Mouse (Mus musculus) midbrain, embryonic 14.5 days (tissue): ENCODE data around the gene Ankrd63. TPM values are rescaled to one million over a fixed set of nuclear protein-coding genes. Genes with fewer than 3 reads are reported as not detected.

Experiments
- ATAC-seq: fragments of 200-750 bp; cut with Nextera tagmentation; 2 replicates; pipeline ENCODE4 v1.8.0; 2017; ENCODE audit warnings: moderate number of reproducible peaks, moderate library complexity; ENCODE audit not compliant: low FRiP score, low TSS enrichment
- DNase-seq: peaks from one replicate; pipeline ENCODE4 v3.0.0-alpha.2; 2015
- H3K27ac ChIP-seq: fragments of 300-500 bp; sonication (generic); replicated peaks from 2 replicates; pipeline ENCODE4 v1.5.1; 2014; ENCODE audit warnings: mild to moderate bottlenecking, low read depth, low read length, moderate library complexity
- H3K27me3 ChIP-seq: fragments of 300-500 bp; sonication (generic); 2 replicates; pipeline ENCODE4 v1.6.1; 2014; ENCODE audit warnings: low read length, control low read depth, mixed read lengths; ENCODE audit not compliant: control insufficient read depth, insufficient read depth
- H3K36me3 ChIP-seq: fragments of 300-500 bp; sonication (generic); 2 replicates; pipeline ENCODE4 v1.6.1; 2014; ENCODE audit warnings: low read length, control low read depth; ENCODE audit not compliant: control insufficient read depth, insufficient read depth
- H3K4me1 ChIP-seq: fragments of 300-500 bp; sonication (generic); 2 replicates; pipeline ENCODE4 v1.6.1; 2014; ENCODE audit warnings: mild to moderate bottlenecking, antibody characterized with exemption, low read length, control low read depth; ENCODE audit not compliant: control insufficient read depth, insufficient read depth
- H3K4me2 ChIP-seq: fragments of 300-500 bp; sonication (generic); 2 replicates; pipeline ENCODE4 v1.6.1; 2014; ENCODE audit warnings: mild to moderate bottlenecking, low read length, moderate library complexity
- H3K4me3 ChIP-seq: fragments of 300-500 bp; sonication (generic); replicated peaks from 2 replicates; pipeline ENCODE4 v1.5.1; 2014; ENCODE audit warnings: low read depth, low read length
- H3K9ac ChIP-seq: fragments of 300-500 bp; sonication (generic); replicated peaks from 2 replicates; pipeline ENCODE4 v1.6.1; 2014; ENCODE audit warnings: mild to moderate bottlenecking, low read length, moderate library complexity
- H3K9me3 ChIP-seq: fragments of 300-500 bp; sonication (generic); 2 replicates; pipeline ENCODE4 v1.6.1; 2016; ENCODE audit warnings: low read length, control low read depth, mixed read lengths; ENCODE audit not compliant: control insufficient read depth
- WGBS: fragments of 180-500 bp; shearing (Covaris S2); extraction: QIAGEN DNeasy Blood & Tissue Kit; methylation state at CpG from one replicate; pipeline ENCODE4 v1.1.7; 2014; 5-methylcytosine and 5-hydroxymethylcytosine counted together
- polyA plus RNA-seq: library from polyadenylated mRNA; unstranded; fragments of >200 nt; fragmentation: Nextera tagmentation; extraction: Ambion mirVana; gene quantifications from 2 replicates; pipeline ENCODE4 v1.2.1, GENCODE M21; 2014

The Ankrd63 gene
- not detected in 2 replicates for polyA plus RNA-seq

DNA sequence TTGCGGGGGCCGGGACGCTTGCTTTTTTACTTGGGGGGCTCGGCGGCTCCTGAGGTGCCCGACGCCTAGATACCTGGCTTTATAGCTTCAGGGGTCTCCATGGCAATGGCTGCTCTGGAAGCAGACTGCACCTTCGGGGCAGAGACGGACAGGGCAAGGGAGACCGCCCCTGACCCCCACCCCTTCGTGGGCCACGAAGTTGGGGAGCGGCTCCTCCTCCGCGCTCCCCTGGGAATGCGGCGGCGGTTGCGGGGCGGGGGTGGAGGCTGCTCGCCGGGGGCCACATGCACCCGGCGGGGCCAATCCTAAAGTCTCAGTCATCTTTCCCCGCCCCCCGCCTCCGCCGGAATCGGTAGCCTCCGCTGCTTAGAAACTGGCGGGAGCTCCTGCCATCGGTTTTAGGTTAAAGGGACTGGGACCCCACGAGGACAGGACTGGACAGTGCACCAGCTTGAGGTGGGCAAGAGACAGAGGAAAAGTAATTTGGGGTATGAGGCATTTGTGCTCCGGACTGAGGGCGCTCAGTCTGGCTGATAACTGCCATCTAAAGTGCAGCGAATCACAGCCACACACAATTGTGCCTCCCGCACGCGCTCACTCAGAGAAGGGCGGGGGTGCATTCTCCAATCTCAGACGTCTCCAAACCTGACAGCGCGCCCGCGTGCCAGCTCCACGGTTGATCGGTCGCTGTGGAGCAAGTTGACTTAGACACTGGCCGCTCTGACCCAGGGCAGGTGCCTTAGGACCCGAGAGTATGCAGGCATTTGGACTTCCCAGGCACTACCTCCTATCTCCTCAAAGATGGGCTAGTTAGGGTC is at the start of gene Ankrd63:
Gene Ankrd63, minus strand, starts transcription at position 51 of the 818 bp plus-strand sequence.
- peak; percentile 61 for DNase-seq
- ATAC-seq, result no peak
- H3K27me3 ChIP-seq, result peaks cover 94% of the 10 kb centered on the region
- WGBS, result under 1% methylated on average over 50 of the region's 50 CpGs
- no peak within 1 kb of the TSS for H3K27ac ChIP-seq
- H3K4me2 ChIP-seq, result peak within 1 kb of the TSS; percentile 67
- peak within 1 kb of the TSS; percentile 36; the same call in 1 of the 2 replicates for H3K9ac ChIP-seq
- no peaks in the 10 kb centered on the region for H3K9me3 ChIP-seq
- H3K4me3 ChIP-seq, result peak within 1 kb of the TSS; percentile 36
- H3K36me3 ChIP-seq, result no peaks in the 10 kb centered on the region
- peaks cover 30% of the 10 kb centered on the region for H3K4me1 ChIP-seq

DNA sequence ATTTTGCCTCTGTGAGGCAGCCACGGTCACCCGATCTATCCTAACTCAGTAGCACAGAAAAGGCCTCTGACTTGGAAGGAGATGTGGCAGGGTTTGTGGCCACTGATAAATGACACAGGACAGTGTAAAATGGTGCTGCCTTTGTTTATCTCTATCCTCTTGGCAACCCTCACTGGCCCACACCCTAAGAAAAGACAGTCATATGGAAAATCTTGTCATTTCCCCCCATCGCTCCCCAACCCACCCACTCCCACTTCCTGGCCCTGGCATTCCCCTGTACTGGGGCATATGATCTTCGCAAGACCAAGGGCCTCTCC is 49.0 kb upstream of the Ankrd63 start:
- Histone ChIP-seq H3K27ac (no peak overlapping the region), H3K4me2 (no peak overlapping the region), H3K9me3 (no peaks in the 10 kb centered on the region), H3K36me3 (no peaks in the 10 kb centered on the region), H3K4me1 (peaks cover 23% of the 10 kb centered on the region), H3K9ac (no peak overlapping the region), H3K27me3 (no peaks in the 10 kb centered on the region), H3K4me3 (no peak overlapping the region)
- ATAC-seq (no peak), DNase-seq (no peak)
- 89% methylated on average over 4 of the region's 4 CpGs for WGBS

DNA sequence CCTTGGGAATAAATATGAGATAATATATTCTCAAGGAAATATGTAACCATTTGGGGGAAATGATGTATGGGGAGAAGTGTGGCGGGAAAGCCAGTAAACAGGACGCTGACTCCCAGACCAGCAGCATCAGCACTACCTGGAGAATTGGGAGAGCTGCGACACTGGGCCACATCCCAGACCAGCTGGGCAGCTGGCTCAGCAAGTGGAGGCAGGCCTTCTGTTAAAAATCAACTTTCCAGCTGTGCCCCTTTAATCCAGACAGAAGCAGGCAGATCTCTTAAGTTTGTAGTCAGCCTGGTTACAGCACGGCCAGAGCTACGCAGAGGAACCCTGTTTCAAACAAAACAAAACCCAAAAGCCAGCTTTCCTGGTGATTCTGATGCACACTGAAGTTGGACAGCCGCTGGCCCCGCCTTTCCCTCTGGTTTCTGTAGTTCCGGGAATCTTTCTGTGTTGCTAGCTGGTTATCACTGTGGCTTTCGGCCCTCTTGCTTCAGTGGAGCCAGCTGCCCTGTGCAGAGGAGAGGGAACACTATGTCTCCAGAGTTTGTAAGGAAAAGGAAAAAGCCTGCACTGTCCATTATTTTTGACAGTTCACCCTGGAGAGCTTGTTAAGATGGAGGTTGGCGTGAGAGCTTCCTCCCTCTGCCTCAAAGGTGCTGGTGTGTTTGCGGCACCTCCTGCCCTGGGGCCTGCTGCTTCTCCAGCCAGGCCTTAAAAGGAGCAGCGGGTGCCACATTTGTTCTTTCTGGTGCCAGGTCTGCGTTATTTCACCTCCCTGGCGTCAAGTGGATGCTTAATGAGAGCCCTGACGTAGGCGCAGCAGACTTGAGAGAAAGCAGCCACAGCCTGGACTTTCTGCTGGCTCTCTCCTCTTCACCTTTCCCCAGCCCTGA is 48.4 kb upstream of the Ankrd63 start:
- WGBS, result 70% methylated on average over 16 of the region's 16 CpGs
- ATAC-seq, result no peak
- H3K9me3 ChIP-seq, result no peaks in the 10 kb centered on the region
- H3K36me3 ChIP-seq, result no peaks in the 10 kb centered on the region
- H3K27ac ChIP-seq, result 0 out of 2 replicates have a peak overlapping the region, but pooled peaks have one; percentile 37
- DNase-seq, result no peak
- no peaks in the 10 kb centered on the region for H3K27me3 ChIP-seq
- H3K4me3 ChIP-seq, result no peak overlapping the region
- peak overlapping the region; percentile 29; the same call in 1 of the 2 replicates for H3K9ac ChIP-seq
- H3K4me2 ChIP-seq, result no peak overlapping the region
- peaks cover 29% of the 10 kb centered on the region for H3K4me1 ChIP-seq

DNA sequence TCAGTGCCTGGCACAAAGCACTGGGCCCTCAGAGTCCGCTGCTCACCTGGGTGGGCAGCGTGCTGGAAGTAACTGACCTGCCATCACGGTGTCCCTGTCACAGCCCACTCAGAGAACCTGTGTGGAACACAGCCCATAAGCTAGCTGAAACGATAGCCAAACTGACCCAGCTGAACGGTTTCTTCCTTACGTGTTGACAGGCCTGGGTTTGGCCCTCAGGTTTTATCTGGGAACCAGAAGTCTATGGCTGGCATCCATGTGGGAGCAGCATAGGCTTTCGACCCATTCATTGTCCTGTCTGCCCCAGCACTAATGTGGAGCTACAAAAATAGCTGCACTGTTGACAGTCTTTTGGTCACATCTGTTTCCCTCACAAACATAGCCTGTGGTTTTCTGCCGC is 46.7 kb upstream of the Ankrd63 start:
- no peak for ATAC-seq
- no peak overlapping the region for H3K4me3 ChIP-seq
- no peak overlapping the region for H3K9ac ChIP-seq
- no peak overlapping the region for H3K4me2 ChIP-seq
- 84% methylated on average over 8 of the region's 8 CpGs for WGBS
- H3K9me3 ChIP-seq, result no peaks in the 10 kb centered on the region
- DNase-seq, result no peak
- H3K36me3 ChIP-seq, result no peaks in the 10 kb centered on the region
- no peaks in the 10 kb centered on the region for H3K27me3 ChIP-seq
- H3K4me1 ChIP-seq, result peaks cover 31% of the 10 kb centered on the region
- H3K27ac ChIP-seq, result no peak overlapping the region

DNA sequence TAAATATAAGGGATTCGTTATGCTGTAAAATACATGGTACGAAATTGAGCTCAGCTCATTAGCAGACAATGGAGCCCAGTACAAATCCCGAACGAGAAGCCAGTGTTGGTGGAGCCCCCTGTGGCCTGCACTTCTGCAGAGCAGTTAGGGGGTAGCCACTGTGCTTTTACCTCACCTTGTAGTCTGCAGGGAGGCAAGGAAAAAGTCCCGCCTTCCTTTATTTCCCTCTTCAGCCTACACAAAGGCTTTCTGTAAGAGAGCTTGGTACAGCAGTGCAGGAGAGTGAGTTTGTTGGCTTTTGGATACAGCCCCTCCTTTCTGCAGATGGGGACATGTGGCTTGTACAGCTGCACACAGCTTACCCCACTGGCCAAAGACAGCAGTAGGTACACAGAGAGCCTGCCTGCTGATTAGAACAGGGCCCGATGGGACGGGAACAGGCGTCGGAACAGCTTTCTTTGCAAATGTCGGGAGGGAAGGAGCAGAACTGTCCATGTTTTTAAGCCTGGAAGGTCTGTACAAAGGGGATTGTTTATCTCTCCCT is 45.6 kb upstream of the Ankrd63 start:
- peaks cover 4% of the 10 kb centered on the region; the same call in 1 of the 2 replicates for H3K27me3 ChIP-seq
- no peaks in the 10 kb centered on the region for H3K36me3 ChIP-seq
- H3K4me2 ChIP-seq, result peak overlapping the region; percentile 28
- H3K9me3 ChIP-seq, result no peaks in the 10 kb centered on the region
- H3K4me1 ChIP-seq, result peaks cover 39% of the 10 kb centered on the region
- no peak overlapping the region for H3K4me3 ChIP-seq
- ATAC-seq (no peak), DNase-seq (peak; percentile 40)
- 0 out of 2 replicates have a peak overlapping the region, but pooled peaks have one; percentile 1 for H3K27ac ChIP-seq
- H3K9ac ChIP-seq, result 0 out of 2 replicates have a peak overlapping the region, but pooled peaks have one; percentile 13
- WGBS, result 18% methylated on average over 10 of the region's 10 CpGs

DNA sequence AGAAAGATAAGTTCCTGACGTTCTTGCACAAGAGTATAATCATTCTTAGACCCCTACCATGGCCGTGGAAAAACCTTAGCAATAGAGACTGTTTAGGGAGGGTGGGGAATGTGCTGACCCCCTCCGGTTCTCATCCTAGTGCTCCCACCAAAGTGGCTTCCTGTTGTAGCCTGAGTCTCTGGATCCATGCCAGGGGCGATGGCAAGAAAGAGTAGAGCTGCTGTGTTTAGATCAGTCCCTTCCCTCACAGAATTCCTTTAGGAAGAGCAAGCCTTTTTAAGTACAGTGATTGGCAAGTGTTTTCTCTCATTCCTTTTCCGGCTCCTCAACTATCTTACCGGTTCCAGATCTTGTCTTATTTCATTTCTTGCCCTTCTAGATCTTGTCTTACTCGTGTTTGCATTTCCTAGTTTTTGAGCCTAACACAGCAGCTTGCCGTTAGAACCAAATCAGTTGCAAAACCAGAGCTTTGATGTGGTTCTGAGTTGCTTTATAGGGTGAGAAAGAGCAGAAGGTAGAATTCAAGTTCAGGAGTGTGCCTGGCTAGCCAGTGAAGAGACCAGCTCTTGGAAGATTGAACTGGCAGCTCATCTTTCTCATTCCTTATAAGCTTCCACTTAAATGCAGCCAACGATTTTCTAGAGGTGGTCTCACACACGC is 43.7 kb upstream of the Ankrd63 start:
- H3K9ac ChIP-seq, result no peak overlapping the region; the same call in 1 of the 2 replicates
- peaks cover 39% of the 10 kb centered on the region for H3K4me1 ChIP-seq
- WGBS, result 38% methylated on average over 10 of the region's 10 CpGs
- H3K27me3 ChIP-seq, result peaks cover 6% of the 10 kb centered on the region; the same call in 1 of the 2 replicates
- peak overlapping the region; percentile 87 for H3K4me3 ChIP-seq
- no peak overlapping the region for H3K27ac ChIP-seq
- ATAC-seq, result no peak
- H3K4me2 ChIP-seq, result peak overlapping the region; percentile 92
- H3K36me3 ChIP-seq, result no peaks in the 10 kb centered on the region
- peak; percentile 62 for DNase-seq
- H3K9me3 ChIP-seq, result no peaks in the 10 kb centered on the region

DNA sequence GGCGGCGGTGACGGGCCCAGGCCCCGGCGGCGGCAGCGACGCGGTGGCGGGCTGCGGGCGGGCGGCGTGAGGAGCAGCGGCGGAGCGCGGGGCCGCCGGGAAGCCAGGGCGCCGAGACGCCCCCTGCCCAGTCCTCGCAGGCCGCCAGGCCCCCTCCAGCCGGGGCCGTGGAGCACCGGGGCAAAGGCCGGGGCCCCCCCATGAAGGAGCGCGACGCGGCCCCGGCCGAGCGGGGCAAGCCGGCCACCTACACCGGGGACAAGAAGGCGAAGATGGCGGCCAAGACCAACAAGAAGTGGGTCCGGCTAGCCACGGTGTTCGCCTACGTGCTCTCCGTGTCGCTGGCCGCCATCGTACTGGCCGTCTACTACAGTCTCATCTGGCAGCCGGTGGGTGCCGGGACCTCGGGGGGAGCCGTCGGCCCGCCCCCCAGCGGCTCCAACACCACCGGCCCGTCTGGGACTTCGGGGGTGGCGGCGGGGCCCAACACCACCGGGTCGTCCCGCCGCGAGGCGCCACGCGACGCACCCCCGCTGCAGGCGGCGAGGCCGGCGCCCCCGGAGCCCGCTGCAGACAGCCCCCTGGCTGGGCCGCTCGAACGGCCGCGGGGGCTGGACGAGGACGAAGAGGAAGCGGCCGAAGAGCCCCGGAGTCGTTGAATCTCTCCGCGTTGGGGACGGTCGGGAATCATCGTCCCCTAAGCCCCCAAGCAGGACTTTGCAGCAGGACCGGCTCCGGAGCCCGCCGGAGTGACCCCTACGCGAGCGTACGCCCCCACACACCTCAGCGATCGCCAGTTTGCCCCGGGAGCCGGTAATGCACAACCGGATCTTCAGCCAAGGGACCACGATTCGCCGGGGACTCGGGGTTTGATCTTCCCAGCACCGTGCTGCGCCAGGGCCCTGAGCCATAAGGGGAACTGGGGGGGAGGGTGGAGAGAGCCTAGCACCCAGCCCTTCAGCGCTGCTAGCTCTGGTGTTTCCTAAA is 42.4 kb upstream of the Ankrd63 start:
- DNase-seq (peak; percentile 70), ATAC-seq (peak; percentile 71)
- Histone ChIP-seq H3K4me2 (peak overlapping the region; percentile 92), H3K9me3 (no peaks in the 10 kb centered on the region), H3K9ac (peak overlapping the region; percentile 91), H3K27me3 (peaks cover 6% of the 10 kb centered on the region; the same call in 1 of the 2 replicates), H3K4me1 (peaks cover 39% of the 10 kb centered on the region), H3K4me3 (peak overlapping the region; percentile 87), H3K36me3 (no peaks in the 10 kb centered on the region), H3K27ac (peak overlapping the region; percentile 81)
- under 1% methylated on average over 100 of the region's 113 CpGs for WGBS
